Mouse (Mus musculus) urinary bladder, postnatal 10 days (tissue): ENCODE results near the gene Cox20.
"Not testable (repeated sequence)": the region's sequence is repeated elsewhere in the genome, so short reads cannot be mapped to it uniquely, and the experiment has no call there.

ENCODE experiments used
- DNase-seq: peaks from one replicate; pipeline ENCODE4 v3.0.0; 2022; ENCODE audit warnings: low spot score

Gene Cox20

DNA sequence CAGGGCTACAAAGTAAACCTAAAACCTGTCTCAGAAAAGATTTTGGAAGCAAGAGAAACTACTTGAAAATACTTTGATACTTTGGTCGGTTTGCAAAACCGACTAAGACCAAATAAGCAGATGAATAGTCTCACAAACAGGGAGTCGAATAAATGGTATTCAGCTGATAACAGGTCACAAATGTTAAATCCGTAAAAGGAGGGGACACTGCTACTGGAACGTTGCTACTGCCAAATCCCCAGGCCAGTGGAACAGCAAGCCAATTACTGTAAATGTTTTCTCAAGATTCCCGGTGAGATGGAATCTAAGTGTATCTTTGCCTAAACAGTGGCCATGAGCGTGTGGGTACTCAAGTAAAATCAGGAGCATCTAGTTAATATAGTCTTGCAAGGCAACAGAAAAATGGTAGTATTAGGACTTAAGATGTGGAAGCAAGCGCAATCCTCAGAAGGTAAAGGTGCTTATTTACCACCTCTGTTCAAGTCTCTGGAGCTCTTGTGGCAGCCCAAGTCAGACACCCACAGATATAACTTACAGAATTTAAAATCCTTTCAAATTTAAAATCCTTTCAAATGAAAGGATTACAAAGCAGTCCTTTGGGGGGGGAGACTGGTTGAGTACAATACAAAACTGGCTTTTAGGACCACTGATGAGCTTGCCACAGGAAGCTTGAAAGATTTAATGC is 1.2 kb downstream of the Cox20 start:
- no peak for DNase-seq

DNA sequence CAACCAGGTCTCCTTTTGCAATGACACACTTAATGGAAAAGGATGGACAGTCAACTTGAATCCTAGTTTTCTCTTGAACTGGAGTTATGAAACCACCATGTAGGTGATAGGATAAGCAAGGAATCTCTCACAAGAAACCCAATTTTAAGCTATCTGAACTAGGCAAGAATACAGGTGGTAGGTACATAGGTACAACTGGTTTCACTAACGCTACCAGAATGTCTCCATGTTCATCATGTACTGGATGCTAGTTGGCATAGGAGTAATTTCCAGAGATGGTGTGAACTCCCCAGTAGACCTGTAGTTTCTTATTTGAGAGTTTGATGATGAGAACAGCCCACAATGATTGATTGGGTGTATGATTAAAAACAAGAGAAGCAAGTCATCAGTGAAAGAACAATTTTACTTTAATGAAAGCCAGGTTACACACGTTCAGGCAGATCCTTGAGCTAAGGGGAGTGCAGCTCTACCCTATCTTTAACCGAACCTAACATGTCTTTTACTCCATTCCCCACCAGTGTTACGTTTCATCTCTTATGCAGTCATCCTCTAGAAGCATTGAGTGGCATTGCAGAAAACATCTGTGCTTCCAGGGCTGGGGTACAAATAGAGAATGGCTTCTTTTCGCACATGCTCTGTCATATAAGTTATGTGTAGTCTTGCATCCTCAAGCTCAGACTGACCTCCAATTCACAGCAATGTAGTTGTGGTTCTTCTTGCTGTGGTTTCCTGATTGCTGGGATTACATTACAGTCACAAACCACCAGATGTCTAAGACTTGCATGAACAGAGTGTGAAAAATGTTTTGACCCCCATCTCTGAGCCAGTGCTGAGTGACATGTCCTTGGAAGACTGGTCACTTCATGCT is 2.0 kb downstream of the Cox20 start:
- DNase-seq, result no peak

DNA sequence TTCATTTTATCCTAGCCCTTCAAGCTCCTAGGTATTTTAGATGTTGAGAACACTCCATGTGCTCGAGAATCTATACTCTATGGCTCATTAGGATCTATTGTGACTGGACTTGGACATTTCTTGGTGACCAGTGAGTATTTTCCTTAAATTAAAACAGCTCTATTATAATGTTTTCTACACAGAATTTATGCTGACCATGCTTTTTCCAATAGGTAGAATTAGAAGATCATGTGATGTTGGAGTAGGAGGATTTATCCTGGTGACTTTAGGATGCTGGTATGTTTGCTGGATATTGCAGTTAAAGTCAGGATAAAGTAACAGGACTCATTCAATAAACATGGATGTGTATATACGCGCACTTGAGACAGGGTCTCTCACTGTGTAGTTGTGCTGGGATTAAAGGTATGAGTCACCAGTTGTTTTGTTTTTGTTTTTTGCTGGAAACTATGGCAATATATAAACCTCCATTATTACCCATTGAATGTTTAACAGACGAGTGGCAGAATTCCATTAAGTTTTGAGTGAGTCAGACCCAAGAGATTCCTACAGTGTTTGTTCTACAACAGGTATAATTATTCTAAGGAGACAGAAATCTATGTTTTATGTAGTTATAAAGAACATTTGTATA is 2.9 kb downstream of the Cox20 start:
- DNase-seq, result no peak

DNA sequence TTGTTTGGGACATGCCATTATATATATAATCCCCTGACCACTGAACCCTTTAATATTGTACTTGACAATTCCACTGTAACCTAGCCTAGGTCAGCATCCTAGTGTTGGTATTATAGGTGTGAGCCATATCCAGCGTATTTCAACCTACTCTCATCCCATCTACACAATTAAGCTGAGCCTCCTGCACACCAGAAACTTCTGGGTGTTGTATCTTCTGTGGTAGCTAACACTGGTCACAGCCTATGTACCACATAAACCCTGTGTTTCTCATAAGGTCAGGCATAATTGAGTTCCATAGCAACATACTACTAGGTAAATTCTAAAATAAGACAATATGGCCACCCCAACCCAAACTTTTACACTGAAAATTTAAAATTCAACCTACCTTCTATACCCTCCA is 4.3 kb downstream of the Cox20 start:
- DNase-seq, result no peak

DNA sequence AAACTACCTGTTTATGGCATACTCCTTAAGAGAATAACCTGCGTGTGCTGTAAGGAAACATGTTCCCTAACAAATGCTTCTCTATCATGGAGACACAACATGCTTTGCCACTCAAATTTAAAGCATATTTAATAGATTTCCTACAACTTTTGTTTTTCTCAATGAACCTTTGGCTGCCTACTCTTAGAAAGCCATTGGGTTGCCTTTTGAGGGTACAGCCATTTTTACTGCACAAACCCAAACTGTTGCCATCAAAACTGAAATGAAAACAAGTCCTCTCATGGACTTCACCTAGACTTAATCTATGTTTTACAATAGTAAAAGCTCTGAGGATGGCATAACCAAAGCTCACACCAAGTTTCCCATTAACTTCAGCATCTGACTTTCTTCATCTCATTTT is 5.6 kb downstream of the Cox20 start:
- no peak for DNase-seq

DNA sequence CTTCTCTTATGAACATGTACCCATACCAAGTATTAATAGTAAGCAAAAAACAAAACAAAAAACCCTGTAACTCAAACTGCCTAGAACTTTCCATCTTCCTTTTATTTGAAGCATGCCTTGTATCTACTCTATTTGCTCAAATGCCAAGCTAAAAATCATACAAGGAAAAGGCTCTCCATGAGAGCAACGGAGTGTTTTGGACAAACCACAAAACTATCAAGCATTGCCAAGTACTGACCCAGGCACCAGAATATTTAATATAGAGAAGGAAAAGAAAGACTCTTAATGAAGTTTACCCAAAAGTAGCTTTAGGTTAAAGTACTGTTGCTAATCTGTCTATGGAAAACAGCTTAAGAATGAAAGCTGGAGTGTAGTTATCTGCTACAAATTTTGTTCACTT is 7.4 kb downstream of the Cox20 start:
- DNase-seq, result no peak

DNA sequence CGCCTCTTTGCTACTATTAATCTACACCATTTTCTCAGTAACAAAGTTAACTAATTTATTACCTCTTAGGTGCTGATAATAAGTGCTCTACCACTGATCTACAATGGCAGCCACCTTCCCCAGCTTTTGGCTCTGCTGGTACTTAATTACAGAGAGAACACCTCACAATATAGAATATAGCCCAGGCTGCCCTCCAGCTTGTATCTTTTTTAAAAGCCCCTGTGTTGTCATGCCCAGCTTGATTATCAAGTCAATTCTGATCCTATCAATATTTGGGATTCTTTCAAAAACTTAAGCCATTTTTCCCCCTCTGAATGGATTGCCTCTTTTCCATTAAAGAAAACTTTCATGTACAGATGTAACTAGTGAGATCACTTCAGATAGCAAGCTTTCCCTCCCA is 8.0 kb downstream of the Cox20 start:
- DNase-seq, result no peak

DNA sequence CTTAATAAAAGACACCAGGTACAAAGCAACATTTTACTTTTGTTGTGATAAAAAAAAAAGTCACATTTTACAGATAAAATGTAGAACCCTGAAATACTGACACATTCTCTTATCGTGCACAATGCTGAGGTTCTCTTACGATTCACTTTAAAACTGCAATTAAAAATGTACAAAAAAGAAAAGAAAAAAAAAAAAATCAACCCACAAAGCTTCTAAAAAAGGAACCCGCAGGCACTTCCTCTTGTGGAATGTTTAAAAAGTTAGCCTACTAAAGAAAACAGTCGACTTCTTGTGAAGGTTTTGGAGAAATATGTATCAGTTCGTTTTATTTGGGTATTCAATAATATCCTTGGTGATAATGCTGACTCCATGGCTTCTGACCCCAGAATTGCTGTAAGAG is 10.1 kb downstream of the Cox20 start:
- DNase-seq, result no peak

DNA sequence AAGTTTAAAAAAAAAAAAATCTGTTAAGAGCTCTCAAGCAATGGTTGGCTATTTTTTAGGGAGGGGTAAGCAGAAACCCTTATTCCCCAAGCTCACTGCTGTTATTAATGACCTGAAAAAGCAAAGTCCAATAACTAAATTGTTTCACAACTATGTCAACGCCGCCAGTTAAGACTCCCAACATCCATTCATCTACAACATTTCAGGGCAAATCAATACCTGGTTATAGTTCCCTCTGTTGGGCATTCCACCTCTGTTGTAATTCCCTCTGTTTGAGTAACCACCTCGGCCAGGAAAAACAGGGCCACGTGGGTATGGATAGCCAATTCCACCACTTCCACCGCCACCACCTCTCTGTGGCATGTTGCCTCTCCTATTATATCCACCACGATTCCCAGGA is 11.0 kb downstream of the Cox20 start:
- DNase-seq, result no peak

DNA sequence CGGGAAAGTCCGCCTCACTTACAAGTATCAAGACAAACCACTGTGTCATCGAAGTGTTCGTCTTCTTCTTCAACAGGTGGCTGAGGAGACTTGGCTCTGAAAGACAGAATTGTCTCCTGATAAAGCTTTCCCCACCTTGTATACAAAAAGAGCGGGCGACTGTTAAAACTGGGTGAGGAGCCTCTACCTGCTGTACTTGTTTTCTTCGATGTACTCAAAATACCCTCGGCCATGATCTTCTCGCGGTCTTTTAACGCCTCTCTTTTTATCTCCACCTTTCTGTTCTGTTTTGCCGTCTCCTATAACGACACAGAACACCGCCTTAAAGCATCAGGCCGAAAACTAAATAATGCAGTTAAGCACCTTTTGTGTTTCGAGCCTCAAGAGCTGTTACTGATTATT is 16.9 kb downstream of the Cox20 start:
- DNase-seq, result no peak

DNA sequence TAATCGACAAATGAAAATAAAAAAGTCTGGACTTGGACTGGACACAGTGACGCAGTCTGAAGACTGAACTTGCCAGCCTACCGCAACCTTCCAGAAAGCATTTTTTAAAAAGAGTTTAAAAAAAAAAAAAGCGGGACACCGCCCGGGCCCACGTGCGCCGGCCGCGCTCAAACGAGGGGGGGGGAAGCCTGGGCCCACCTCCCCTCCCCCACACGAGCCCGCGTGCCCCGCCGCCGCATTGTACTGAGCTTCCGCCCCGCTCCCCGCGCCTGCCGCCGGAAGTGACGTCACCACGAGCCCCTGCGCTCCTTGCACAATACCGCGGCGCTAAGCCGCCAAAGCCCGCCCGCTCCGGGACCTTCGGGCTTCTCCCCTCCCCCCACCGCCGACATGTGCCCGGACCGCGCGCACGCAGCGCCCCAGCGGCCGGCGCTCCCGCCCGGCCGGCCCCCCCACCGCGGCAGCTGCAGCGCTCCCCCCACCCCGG is 17.4 kb downstream of the Cox20 start:
- DNase-seq, result peak; percentile 91

DNA sequence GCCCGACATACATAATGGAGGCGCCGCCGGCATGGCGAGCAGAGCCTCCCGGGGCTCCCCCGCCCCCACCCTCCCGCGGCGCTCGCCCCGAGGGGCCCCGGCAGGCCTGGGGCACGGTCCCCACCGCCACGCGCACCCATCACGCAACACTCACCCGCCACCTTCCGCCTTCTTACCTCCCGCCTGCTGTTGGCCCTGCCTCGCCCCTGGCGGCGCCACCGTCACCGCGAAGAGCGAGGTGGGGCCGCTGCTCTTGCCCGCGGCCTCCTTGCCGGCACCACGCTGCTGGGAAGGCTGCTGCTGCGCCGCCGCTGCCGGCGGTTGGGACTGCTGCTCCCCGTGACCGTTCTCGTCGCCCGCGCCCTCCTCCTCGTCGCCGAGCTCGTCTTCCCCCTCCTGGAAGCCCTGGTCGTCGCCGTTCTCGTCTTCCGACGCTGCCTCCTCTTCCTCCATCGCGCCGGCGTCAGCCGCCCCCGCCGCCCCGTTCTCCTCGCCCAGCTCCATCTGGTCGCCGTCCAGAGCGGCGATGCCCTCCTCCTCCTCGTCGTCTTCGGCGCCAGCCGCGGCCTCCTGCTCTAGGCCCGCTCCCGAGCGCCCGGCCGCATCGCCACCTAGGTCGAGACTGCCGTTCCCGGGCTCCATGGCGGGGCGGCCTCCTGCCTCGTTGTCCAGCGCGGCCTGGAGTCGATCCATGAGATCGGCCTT is 18.0 kb downstream of the Cox20 start:
- DNase-seq, result peak; percentile 16

DNA sequence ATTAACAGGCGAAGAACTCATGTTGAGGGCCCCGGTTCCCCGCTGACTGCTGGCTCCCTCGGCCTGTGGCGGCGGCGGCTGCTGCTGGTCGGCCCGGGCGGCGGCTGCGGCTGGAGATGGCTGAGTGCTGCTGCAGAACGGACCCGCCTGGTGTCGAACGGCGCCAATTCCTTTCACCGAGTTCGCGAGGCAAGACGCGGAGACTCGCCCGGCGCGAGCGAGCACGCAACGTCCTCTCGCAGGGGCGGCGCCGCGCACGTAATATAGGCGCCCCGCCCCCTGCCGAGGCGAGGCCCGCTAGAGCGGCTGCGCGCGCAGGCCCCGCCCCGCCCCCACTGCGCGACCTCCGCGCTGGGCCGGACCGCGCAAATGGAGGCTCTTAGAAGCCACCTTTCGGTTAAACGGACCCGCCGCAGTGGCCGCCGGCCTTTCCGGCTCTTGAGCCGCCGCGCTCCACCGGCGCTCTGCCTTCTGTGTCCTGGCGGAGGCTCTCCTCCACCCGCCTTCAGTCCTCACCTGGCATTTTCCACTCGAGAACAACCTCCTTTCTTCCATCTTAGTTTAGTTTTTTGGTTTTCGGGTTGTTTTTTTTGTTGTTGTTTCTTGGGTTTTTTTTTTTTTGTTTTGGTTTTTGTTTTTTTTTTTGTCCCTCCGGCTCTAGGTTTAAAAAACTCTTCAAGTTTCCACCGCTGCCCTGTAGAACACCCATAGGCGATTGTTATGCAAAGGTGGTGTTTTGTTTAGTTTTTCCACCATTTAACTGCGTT is 18.8 kb downstream of the Cox20 start, which contains the start of gene Hnrnpu:
Hnrnpu (minus strand) TSS at position 247 of the 767 bp plus-strand sequence.
- DNase-seq, result peak; percentile 81

DNA sequence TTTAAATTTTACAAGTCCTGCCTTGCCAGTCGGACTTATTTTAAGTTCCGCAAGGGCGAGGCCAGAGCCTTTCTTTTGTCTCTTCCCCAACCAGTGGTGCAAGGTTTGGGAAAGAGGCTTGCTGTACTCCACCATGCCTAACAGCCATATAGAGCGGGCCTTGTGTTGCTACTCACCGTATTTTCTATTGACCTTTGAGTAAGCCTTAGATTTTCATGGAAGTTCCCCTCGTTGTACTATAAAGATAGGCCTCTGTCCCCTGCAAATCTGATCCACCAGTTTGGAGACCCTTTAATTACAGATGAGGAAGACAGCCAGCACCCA is 19.4 kb downstream of the Cox20 start:
- no peak for DNase-seq

DNA sequence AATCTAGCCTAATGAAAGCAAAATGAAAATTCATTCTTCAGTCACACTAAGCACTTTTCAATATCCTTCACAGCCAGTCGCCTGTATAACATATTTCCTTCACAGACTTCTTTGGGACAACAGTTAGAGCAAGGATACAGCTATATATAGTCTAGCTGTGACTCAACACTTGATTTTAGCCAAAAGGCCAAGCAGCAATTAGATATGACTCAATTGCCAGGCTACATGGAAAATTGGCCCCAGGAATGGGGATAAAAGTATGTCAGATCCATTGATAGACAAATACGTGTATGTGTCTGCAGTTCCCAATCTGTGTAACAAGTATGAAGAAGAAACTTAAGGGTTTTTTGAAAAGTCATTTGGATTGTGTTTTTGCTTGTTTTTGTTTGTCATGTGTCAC is 21.3 kb downstream of the Cox20 start:
- DNase-seq, result no peak

DNA sequence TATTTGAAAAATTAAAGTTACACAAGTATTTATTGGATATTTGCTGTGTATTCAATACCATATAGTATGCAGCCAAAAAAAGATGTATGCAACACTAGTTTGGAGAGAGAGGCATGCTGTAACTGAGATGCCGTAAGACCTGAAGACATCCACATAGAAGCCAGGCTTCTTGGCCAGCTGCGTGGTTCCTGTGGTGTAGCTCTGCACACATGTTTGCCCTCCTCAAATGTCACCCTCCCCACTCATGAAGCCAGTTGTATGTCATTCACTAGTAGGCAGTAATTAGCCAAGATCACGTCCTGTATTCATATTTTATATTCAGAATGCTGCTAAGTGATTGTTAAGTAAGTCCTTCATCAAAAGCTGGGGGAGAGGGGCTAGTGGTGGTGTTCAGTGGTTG is 22.5 kb downstream of the Cox20 start:
- DNase-seq, result no peak

DNA sequence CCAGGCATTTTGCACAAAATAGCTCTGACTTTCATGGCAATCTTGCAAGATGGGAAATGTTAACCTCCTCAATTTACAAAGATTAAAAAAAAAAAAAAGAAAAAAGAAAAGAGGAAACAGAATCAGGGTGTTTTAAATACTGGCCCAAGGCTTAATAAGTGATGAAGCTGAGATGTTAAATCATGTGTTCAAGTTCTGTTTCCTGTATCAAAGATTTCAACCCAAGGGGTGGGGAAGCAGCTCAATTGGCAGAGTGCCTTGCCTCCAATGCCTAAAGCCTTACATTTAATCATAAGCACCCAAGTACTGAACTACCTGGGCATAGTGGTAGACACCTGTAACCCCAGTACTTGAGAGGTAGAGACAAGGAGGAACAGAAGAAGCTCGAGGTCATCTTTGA is 23.1 kb downstream of the Cox20 start:
- no peak for DNase-seq

DNA sequence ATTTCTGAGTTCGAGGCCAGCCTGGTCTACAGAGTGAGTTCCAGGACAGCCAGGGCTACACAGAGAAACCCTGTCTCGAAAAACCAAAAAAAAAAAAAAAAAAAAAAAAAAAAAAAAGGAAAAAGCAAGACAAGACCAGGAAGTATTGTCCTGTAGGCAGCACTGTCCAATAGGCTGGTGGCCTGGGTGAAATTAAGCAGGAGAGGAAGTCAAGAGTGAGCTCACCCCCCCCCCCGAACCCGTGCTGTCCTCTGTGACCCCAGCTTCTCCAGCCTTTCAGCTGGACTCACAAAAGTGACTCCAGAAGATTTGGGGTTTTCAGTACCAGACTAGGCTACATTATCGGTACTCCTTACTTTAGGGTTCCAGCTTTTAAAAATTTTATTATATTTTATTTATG is 23.7 kb downstream of the Cox20 start:
- no peak for DNase-seq

DNA sequence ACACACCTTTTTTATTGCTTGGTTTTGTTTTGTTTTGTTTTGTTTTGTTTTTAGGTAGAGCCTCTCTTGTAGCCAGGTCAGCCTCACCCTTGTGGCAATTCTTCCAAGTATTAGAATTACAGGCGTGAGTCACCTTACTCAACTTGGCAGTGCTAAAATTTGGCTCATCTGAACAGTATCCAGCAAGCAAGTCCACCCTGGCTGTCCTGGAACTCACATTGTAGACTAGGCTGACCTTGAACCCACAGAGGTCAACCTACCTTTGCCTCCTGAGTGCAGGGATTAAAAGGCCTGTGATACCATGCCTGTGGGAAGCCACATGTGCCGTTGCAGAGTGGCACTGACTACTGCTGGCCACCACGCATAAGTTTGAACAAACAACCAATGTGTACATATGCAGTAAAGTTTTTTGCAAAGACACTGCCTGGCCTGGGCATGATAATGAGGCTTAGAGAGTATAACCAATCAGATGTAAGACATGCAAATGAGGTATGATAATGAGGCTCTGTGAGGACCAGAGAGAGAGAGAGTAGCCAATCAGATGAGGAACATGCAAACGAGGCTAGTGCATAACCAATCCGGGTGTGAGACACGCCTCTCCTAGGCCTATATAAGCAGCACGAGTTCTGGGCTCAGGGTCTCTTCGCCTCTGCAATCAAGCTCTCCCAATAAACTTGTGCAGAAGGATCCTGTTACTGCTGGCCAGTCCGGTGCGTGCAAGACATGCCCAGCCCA is 25.3 kb downstream of the Cox20 start:
- DNase-seq, result not testable (repeated sequence)

DNA sequence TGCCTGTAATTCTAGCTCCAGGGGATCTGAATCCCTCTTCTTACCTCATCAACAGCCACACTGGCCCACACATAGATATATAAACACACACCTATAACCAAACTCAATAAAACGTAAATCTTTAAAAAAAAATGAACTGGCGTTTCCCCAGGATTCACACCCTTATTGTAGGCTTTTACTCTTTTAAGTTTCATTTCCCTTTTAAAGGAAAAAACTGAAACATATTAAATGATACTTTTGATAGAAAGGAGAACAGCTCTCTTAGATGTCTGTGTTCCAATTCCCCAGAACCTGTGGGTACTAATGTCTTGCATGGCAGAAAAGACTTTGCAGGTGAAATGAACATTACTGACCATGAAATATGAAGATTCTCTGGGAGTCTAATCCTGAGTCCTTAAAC is 31.9 kb downstream of the Cox20 start:
- DNase-seq, result no peak

DNA sequence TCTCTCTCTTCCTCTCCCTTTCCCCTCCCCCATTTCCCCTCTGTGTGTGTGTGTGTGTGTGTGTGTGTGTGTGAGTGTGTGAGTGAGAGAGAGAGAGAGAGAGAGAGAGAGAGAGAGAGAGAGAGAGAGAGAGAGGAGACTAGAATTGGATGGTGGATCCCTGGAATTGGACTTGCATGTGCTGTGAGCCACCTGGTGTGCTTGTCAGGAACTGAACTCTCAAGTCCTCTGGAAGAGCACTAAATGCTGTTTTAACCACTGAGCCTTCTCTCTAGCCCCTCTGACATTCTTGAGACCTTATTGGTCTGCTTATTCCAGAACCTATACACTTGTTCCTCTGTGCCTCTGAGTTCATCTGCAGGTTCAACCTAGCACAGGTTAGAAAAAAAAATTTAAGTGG is 32.7 kb downstream of the Cox20 start:
- DNase-seq, result no peak
